Mouse (Mus musculus): ENCODE data around the gene Tdp2. TPM values are rescaled to one million over a fixed set of nuclear protein-coding genes. Genes with fewer than 3 reads are reported as not detected.

Gene Tdp2
- polyA plus RNA-seq, 1 experiment = 12.7 TPM

DNA sequence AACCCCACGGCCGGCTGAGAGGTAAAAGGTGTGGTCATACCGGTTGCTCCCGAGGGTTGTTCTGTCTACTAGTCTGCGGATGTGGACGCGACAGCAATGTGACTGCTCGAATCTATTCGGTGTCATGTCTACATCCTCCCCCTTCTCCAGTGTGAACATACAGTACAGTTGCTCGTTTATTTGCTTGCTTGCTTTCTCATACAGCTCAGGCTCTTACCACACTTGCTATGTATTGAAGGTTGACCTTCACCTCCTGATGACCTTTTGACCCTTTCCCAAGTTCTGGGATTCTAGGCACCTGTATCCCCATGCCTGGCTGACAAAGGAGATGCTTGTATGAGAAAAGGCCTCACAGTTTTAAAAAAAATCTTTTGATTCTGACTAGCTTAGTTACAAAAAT lies 36.3 kb downstream of the Tdp2 start:
- no peak overlapping the region for H3K4me3 ChIP-seq (replicated peaks; ENCODE audit: extremely low read depth, low read depth, low read length)
- no peaks in the 10 kb centered on the region for H3K4me1 ChIP-seq (ENCODE audit: control insufficient read depth, insufficient read depth, low read length)
- no peak for DNase-seq
- WGBS = 87% methylated on average over 10 of the region's 10 CpGs
- TF ChIP-seq POLR2A (IDR thresholded peaks at IDR 0.05; ENCODE audit: borderline replicate concordance, extremely low read depth, low read depth, low read length) (no peak), CTCF (IDR thresholded peaks at IDR 0.05; ENCODE audit: insufficient read depth, low read length) (no peak)

DNA sequence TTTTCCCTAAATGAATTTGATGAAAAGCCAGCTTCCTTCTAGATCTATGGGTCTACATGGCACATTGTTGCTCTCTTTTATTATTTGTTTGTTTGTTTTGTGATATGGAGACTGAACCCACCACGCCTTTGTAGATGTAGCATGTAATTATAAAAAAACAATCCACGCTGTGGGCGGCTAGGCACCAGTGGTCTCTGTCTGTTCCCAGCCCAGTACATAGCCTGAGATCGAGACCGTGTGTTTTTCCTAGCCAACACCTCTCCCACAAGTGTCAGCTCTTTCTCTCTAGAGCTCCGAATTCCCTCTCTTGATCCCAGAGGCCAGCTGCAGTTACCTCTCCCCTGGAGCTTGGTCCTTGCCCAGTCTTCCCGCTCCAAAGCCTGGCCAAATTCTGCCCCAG lies 36.8 kb downstream of the Tdp2 start:
- H3K4me1 ChIP-seq (ENCODE audit: control insufficient read depth, insufficient read depth, low read length) = no peaks in the 10 kb centered on the region
- H3K4me3 ChIP-seq (replicated peaks; ENCODE audit: extremely low read depth, low read depth, low read length) = no peak overlapping the region
- 87% methylated on average over 7 of the region's 7 CpGs for WGBS
- TF ChIP-seq POLR2A (IDR thresholded peaks at IDR 0.05; ENCODE audit: borderline replicate concordance, extremely low read depth, low read depth, low read length) = no peak
- no peak for TF ChIP-seq CTCF (IDR thresholded peaks at IDR 0.05; ENCODE audit: insufficient read depth, low read length)
- no peak for DNase-seq

- H3K4me3 ChIP-seq (replicated peaks; ENCODE audit: extremely low read depth, low read depth, low read length) = no peak overlapping the region
- no peak for TF ChIP-seq POLR2A (IDR thresholded peaks at IDR 0.05; ENCODE audit: borderline replicate concordance, extremely low read depth, low read depth, low read length)
- no peak for TF ChIP-seq CTCF (IDR thresholded peaks at IDR 0.05; ENCODE audit: insufficient read depth, low read length)
- DNase-seq = no peak
- H3K4me1 ChIP-seq (ENCODE audit: control insufficient read depth, insufficient read depth, low read length) = no peaks in the 10 kb centered on the region
- WGBS = 82% methylated on average over 15 of the region's 15 CpGs
These were observed 48.0 kb downstream of the Tdp2 start for GRCm38 (mm10) chr13:24879359-24880040.

DNA sequence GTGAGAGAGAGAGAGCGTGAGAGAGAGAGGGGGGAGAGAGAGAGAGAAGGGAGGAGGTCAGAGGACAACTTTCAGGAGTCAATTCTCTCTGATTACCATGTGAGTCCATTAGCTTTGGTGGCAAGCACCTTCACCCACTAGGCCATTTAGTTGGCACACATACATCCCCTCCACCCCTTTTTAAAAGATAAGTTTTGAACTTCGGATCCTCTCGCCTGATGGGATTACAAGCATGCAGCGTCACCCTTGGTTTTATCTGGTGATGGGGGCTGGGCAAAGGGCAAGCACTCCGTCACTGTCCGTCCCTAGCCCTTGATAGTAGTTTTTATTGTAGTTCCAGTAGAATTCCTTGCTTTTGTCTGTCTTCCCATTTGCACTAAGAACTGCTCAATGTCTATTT lies 48.7 kb downstream of the Tdp2 start:
- TF ChIP-seq CTCF (IDR thresholded peaks at IDR 0.05; ENCODE audit: insufficient read depth, low read length) (no peak), POLR2A (IDR thresholded peaks at IDR 0.05; ENCODE audit: borderline replicate concordance, extremely low read depth, low read depth, low read length) (no peak)
- no peak for DNase-seq
- no peak overlapping the region for H3K4me3 ChIP-seq (replicated peaks; ENCODE audit: extremely low read depth, low read depth, low read length)
- no peaks in the 10 kb centered on the region for H3K4me1 ChIP-seq (ENCODE audit: control insufficient read depth, insufficient read depth, low read length)
- 76% methylated on average over 6 of the region's 6 CpGs for WGBS

DNA sequence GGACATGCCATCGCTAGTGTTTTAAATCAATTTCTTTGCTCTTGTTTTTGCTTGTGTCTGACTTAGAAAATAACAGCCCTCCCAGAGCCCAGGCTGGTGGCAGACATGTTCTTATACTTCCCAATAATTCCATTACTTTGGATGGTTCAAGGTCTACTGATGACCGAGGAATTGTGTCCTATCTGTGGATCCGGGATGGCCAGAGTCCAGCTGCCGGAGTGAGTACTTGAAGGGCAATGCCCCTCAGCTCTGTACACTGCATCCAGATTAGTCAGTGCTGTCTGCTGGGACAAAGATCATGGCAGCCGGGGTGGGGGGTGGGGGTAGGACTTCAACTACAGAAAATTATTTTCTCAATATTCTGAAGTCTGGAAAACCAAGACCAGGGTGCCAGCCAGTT lies 49.2 kb downstream of the Tdp2 start:
- Histone ChIP-seq H3K4me3 (replicated peaks; ENCODE audit: extremely low read depth, low read depth, low read length) (no peak overlapping the region), H3K4me1 (ENCODE audit: control insufficient read depth, insufficient read depth, low read length) (no peaks in the 10 kb centered on the region)
- TF ChIP-seq POLR2A (IDR thresholded peaks at IDR 0.05; ENCODE audit: borderline replicate concordance, extremely low read depth, low read depth, low read length) = no peak
- TF ChIP-seq CTCF (IDR thresholded peaks at IDR 0.05; ENCODE audit: insufficient read depth, low read length) = no peak
- DNase-seq = no peak
- 87% methylated on average over 5 of the region's 5 CpGs for WGBS

DNA sequence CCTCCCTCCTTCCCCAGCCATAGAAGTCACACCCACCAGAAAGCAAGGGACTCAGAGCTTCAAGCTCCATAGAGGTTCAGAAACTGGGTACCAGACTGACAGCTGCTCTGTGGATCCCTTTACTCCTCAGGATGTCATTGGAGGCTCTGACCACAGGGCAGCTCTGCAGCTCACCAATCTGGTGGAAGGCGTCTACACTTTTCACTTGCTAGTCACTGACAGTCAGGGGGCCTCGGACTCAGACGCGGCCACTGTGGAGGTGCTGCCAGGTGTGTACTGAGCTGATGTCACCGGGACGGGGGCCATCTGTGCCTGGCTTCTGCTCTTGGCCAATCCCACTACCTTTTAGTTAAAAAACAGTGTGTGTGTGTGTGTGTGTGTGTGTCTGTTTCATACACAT lies 50.9 kb downstream of the Tdp2 start:
- WGBS = 93% methylated on average over 6 of the region's 6 CpGs
- DNase-seq = peak; percentile 8
- TF ChIP-seq CTCF (IDR thresholded peaks at IDR 0.05; ENCODE audit: insufficient read depth, low read length) (no peak), POLR2A (IDR thresholded peaks at IDR 0.05; ENCODE audit: borderline replicate concordance, extremely low read depth, low read depth, low read length) (no peak)
- Histone ChIP-seq H3K4me3 (replicated peaks; ENCODE audit: extremely low read depth, low read depth, low read length) (no peak overlapping the region), H3K4me1 (ENCODE audit: control insufficient read depth, insufficient read depth, low read length) (no peaks in the 10 kb centered on the region)

DNA sequence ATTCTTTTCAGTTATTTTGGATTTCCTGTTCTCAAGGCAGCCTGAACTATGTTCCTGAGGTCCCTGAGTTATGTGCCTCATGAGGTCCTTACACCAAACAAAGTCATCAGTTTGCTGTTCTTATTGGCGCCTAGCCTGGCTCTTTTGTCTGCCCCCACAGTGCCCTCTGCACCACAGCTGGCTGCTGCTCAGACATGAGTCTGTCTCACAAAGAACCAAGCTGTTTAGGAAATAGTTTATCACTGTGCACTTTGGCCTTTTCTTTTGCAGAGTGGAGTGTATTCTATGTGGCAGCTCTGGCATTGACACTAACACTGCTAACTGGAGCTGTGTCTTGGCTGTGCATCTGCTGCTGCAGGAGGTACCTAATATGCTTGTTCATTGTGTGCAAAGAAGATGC lies 58.1 kb downstream of the Tdp2 start:
- Histone ChIP-seq H3K4me3 (replicated peaks; ENCODE audit: extremely low read depth, low read depth, low read length) (no peak overlapping the region), H3K4me1 (ENCODE audit: control insufficient read depth, insufficient read depth, low read length) (no peaks in the 10 kb centered on the region)
- 53% methylated on average over 1 of the region's 1 CpGs for WGBS
- TF ChIP-seq POLR2A (IDR thresholded peaks at IDR 0.05; ENCODE audit: borderline replicate concordance, extremely low read depth, low read depth, low read length) = no peak
- no peak for TF ChIP-seq CTCF (IDR thresholded peaks at IDR 0.05; ENCODE audit: insufficient read depth, low read length)
- no peak for DNase-seq

Other genes with a start within 250 kb of the Tdp2 start
- 5.3 and 8.8 TPM in 2 replicates for gene Ripor2, start 249.5 kb upstream of the Tdp2 start, polyA plus RNA-seq (2012; rRNA removed)
- gene Armh2, start 90.4 kb upstream of the Tdp2 start, polyA plus RNA-seq (2012; rRNA removed) = not detected in 2 replicates
- gene Gmnn, start 69.8 kb upstream of the Tdp2 start, polyA plus RNA-seq (2012; rRNA removed) = 2.2 and 3.2 TPM in 2 replicates
- gene BC005537, start 30.0 kb upstream of the Tdp2 start, polyA plus RNA-seq (2012; rRNA removed) = 27.0 and 34.5 TPM in 2 replicates
- 32.3 and 32.6 TPM in 2 replicates for gene Acot13, start 139 bp upstream of the Tdp2 start, polyA plus RNA-seq (2012; rRNA removed)
- gene D130043K22Rik, start 13.5 kb downstream of the Tdp2 start, polyA plus RNA-seq (2012; rRNA removed) = 0.71 and 0.86 TPM in 2 replicates
- gene Aldh5a1, start 106.0 kb downstream of the Tdp2 start, polyA plus RNA-seq (2012; rRNA removed) = 3.8 TPM in 2 replicates
- gene Gpld1, start 111.5 kb downstream of the Tdp2 start, polyA plus RNA-seq (2012; rRNA removed) = 1.8 and 9.0 TPM in 2 replicates
- 16.6 and 19.5 TPM in 2 replicates for gene Mrs2, start 188.7 kb downstream of the Tdp2 start, polyA plus RNA-seq (2012; rRNA removed)
- gene Dcdc2a, start 224.3 kb downstream of the Tdp2 start, polyA plus RNA-seq (2012; rRNA removed) = 0.63 and 0.95 TPM in 2 replicates